Mouse (Mus musculus) granulocyte monocyte progenitor cell, adult 5-6 weeks (primary cell): ENCODE results near the gene Wdfy2. TPM values are rescaled to one million over a fixed set of nuclear protein-coding genes. Genes with fewer than 3 reads are reported as not detected.

Source experiments
- ATAC-seq: replicated peaks from 2 replicates; pipeline ENCODE4 v1.8.0; 2016; ENCODE audit warnings: mild to moderate bottlenecking, moderate TSS enrichment, inconsistent platforms; ENCODE audit not compliant: poor library complexity, severe bottlenecking
- total RNA-seq, 2 experiments: library from RNA; stranded (forward) in 1 of 2; stranded (reverse) in 1 of 2; fragments of 200-712, 200-1000 nt in 1 of 2; fragments of >200 nt in 1 of 2; fragmentation: Nextera tagmentation in 1 of 2; gene quantifications; 2 replicates each; pipeline ENCODE4 v1.2.3; 2014 to 2017

Gene Wdfy2
- total RNA-seq, 2 experiments from 2014 or later = 21.0 to 23.7 TPM

DNA sequence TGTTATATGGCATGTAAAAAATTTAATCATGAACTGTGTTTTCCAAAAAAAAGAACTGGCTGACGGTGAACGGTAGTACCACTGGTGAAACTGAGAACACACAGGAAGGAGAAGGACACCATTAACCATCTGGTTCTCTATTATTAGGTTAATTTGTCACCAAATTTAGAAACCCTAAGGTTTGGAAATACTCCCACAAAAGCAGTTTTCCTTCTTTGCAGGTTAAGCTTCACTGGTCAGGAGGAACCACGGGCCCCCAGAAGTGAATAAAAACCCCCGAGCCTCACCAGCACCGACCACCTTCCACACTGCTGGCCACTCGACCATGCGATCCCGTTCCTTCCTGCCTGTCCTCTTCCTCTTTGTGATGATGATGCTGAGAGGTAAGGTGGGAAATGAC lies 160.3 kb downstream of the Wdfy2 start, which contains the start of gene Defb47:
Gene Defb47 (plus strand): TSS at position 301 of the 400 bp plus-strand sequence.
- no peak for ATAC-seq

GRCm38 (mm10) chr14:62998977-62999376 lies 161.5 kb downstream of the Wdfy2 start:
- peak; percentile 90 for ATAC-seq

DNA sequence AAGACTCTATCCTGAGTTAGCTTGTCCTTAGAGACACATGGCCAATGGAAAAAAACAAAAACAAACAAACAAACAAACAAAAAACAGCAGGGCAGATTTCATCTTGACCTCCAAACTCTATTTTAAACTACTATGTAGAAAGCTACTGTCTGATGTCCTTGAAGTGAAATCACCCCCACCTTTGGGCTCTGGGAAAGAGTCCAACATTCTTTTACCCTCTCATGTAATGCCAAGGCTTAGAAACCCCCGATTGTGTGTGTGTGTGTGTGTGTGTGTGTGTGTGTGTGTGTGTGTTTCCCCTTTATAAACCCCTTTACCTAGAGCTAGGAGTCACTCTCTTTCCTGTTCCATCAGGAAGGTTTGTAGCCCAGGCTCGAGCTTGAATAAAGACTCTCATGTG lies 165.1 kb downstream of the Wdfy2 start:
- ATAC-seq = no peak

Other genes with a start within 250 kb of the Wdfy2 start
- gene Serpine3, start 174.0 kb upstream of the Wdfy2 start, total RNA-seq (2014; fragmentation: Nextera tagmentation) = not detected in 2 replicates
- gene Serpine3, start 174.0 kb upstream of the Wdfy2 start, total RNA-seq (2017) = not detected in 2 replicates
- 32.1 and 38.8 TPM in 2 replicates for gene Ints6, start 76.5 kb upstream of the Wdfy2 start, total RNA-seq (2014; fragmentation: Nextera tagmentation)
- gene Ints6, start 76.5 kb upstream of the Wdfy2 start, total RNA-seq (2017) = 62.6 and 110 TPM in 2 replicates
- not detected in 2 replicates for gene Defb48, start 146.8 kb downstream of the Wdfy2 start, total RNA-seq (2014; fragmentation: Nextera tagmentation)
- not detected in 2 replicates for gene Defb48, start 146.8 kb downstream of the Wdfy2 start, total RNA-seq (2017)
- not detected in 2 replicates for gene Defb47, start 160.4 kb downstream of the Wdfy2 start, total RNA-seq (2014; fragmentation: Nextera tagmentation)
- gene Defb47, start 160.4 kb downstream of the Wdfy2 start, total RNA-seq (2017) = not detected in 2 replicates
- gene Defb43, start 174.1 kb downstream of the Wdfy2 start, total RNA-seq (2014; fragmentation: Nextera tagmentation) = not detected in 2 replicates
- gene Defb43, start 174.1 kb downstream of the Wdfy2 start, total RNA-seq (2017) = not detected in 2 replicates
- gene Defb42, start 209.3 kb downstream of the Wdfy2 start, total RNA-seq (2014; fragmentation: Nextera tagmentation) = not detected in 2 replicates
- not detected in 2 replicates for gene Defb42, start 209.3 kb downstream of the Wdfy2 start, total RNA-seq (2017)
- gene Defb30, start 212.3 kb downstream of the Wdfy2 start, total RNA-seq (2014; fragmentation: Nextera tagmentation) = not detected in 2 replicates
- gene Defb30, start 212.3 kb downstream of the Wdfy2 start, total RNA-seq (2017) = not detected in 2 replicates